Mouse (Mus musculus): Measurements from ENCODE around the gene Acsl6. TPM values are rescaled to one million over a fixed set of nuclear protein-coding genes. Genes with fewer than 3 reads are reported as not detected.

Acsl6 gene
- polyA plus RNA-seq, 1 experiment = not detected

GRCm38 (mm10) chr11:54331463-54332183 is 28.0 kb downstream of the Acsl6 start:
- no peak for TF ChIP-seq GATA1 (IDR thresholded peaks at IDR 0.05; ENCODE audit: low read length)

- TF ChIP-seq GATA1 (IDR thresholded peaks at IDR 0.05; ENCODE audit: low read length) = no peak
Measured at GRCm38 (mm10) chr11:54336165-54336707, 32.6 kb downstream of the Acsl6 start.

- no peak for TF ChIP-seq GATA1 (IDR thresholded peaks at IDR 0.05; ENCODE audit: low read length)
Measured at GRCm38 (mm10) chr11:54343703-54344102, 40.1 kb downstream of the Acsl6 start.

GRCm38 (mm10) chr11:54351704-54352103 is 48.1 kb downstream of the Acsl6 start:
- no peak for TF ChIP-seq GATA1 (IDR thresholded peaks at IDR 0.05; ENCODE audit: low read length)

GRCm38 (mm10) chr11:54353121-54353576 is 49.6 kb downstream of the Acsl6 start:
- TF ChIP-seq GATA1 (IDR thresholded peaks at IDR 0.05; ENCODE audit: low read length) = no peak

- TF ChIP-seq GATA1 (IDR thresholded peaks at IDR 0.05; ENCODE audit: low read length) = no peak
Measured at GRCm38 (mm10) chr11:54354595-54355563, 51.3 kb downstream of the Acsl6 start.

- no peak for TF ChIP-seq GATA1 (IDR thresholded peaks at IDR 0.05; ENCODE audit: low read length)
Measured at GRCm38 (mm10) chr11:54355564-54355955, 52.0 kb downstream of the Acsl6 start.

- TF ChIP-seq GATA1 (IDR thresholded peaks at IDR 0.05; ENCODE audit: low read length) = no peak
Measured at GRCm38 (mm10) chr11:54356676-54357075, 53.1 kb downstream of the Acsl6 start.

- TF ChIP-seq GATA1 (IDR thresholded peaks at IDR 0.05; ENCODE audit: low read length) = no peak
Measured at GRCm38 (mm10) chr11:54372553-54372952, 69.0 kb downstream of the Acsl6 start.

GRCm38 (mm10) chr11:54390386-54390785 is 86.8 kb downstream of the Acsl6 start:
- no peak for TF ChIP-seq GATA1 (IDR thresholded peaks at IDR 0.05; ENCODE audit: low read length)

GRCm38 (mm10) chr11:54391326-54391725 is 87.7 kb downstream of the Acsl6 start:
- no peak for TF ChIP-seq GATA1 (IDR thresholded peaks at IDR 0.05; ENCODE audit: low read length)

GRCm38 (mm10) chr11:54396686-54397085 is 93.1 kb downstream of the Acsl6 start:
- TF ChIP-seq GATA1 (IDR thresholded peaks at IDR 0.05; ENCODE audit: low read length) = no peak

GRCm38 (mm10) chr11:54398058-54398457 is 94.5 kb downstream of the Acsl6 start:
- no peak for TF ChIP-seq GATA1 (IDR thresholded peaks at IDR 0.05; ENCODE audit: low read length)

- TF ChIP-seq GATA1 (IDR thresholded peaks at IDR 0.05; ENCODE audit: low read length) = no peak
Measured at GRCm38 (mm10) chr11:54404885-54405284, 101.3 kb downstream of the Acsl6 start.

- TF ChIP-seq GATA1 (IDR thresholded peaks at IDR 0.05; ENCODE audit: low read length) = no peak
Measured at GRCm38 (mm10) chr11:54406930-54407546, 103.4 kb downstream of the Acsl6 start.

GRCm38 (mm10) chr11:54410612-54411011 is 107.0 kb downstream of the Acsl6 start:
- TF ChIP-seq GATA1 (IDR thresholded peaks at IDR 0.05; ENCODE audit: low read length) = no peak
